Mouse (Mus musculus): ENCODE measurements around the gene Atp1b3. TPM values are rescaled to one million over a fixed set of nuclear protein-coding genes. Genes with fewer than 3 reads are reported as not detected.

Atp1b3 gene
- polyA plus RNA-seq, 1 experiment from 2014 or later = 146 TPM

GRCm38 (mm10) chr9:96383714-96384487 lies 19.7 kb upstream of the Atp1b3 start:
- Histone ChIP-seq H3K9ac (no peak overlapping the region), H3K27me3 (no peaks in the 10 kb centered on the region), H3K27ac (no peak overlapping the region), H3K36me3 (no peaks in the 10 kb centered on the region), H3K4me1 (peaks cover 13% of the 10 kb centered on the region; the same call in 1 of the 2 replicates), H3K4me3 (no peak overlapping the region), H3K9me3 (no peaks in the 10 kb centered on the region), H3K4me2 (no peak overlapping the region)
- WGBS = 44% methylated on average over 18 of the region's 18 CpGs
- ATAC-seq (ENCODE audit: insufficient number of reproducible peaks, low FRiP score, low TSS enrichment, low read depth) = no peak

GRCm38 (mm10) chr9:96382756-96383155 lies 18.5 kb upstream of the Atp1b3 start:
- Histone ChIP-seq H3K4me1 (peaks cover 17% of the 10 kb centered on the region; the same call in 1 of the 2 replicates), H3K4me3 (no peak overlapping the region), H3K27me3 (no peaks in the 10 kb centered on the region), H3K27ac (no peak overlapping the region), H3K4me2 (no peak overlapping the region), H3K36me3 (no peaks in the 10 kb centered on the region), H3K9ac (no peak overlapping the region), H3K9me3 (no peaks in the 10 kb centered on the region)
- WGBS = 79% methylated on average over 4 of the region's 4 CpGs
- ATAC-seq (ENCODE audit: insufficient number of reproducible peaks, low FRiP score, low TSS enrichment, low read depth) = no peak

- H3K9me3 ChIP-seq = no peaks in the 10 kb centered on the region
- WGBS = 61% methylated on average over 13 of the region's 13 CpGs
Measured at GRCm38 (mm10) chr9:96381393-96381792, 17.2 kb upstream of the Atp1b3 start.

GRCm38 (mm10) chr9:96379551-96379950 lies 15.3 kb upstream of the Atp1b3 start:
- ATAC-seq (ENCODE audit: insufficient number of reproducible peaks, low FRiP score, low TSS enrichment, low read depth) = no peak
- 79% methylated on average over 7 of the region's 7 CpGs for WGBS

More at GRCm38 (mm10) chr9:96381393-96381792, 17.2 kb upstream of the Atp1b3 start:
- H3K27me3 ChIP-seq = no peaks in the 10 kb centered on the region
- peak overlapping the region; percentile 64 for H3K27ac ChIP-seq
- no peaks in the 10 kb centered on the region for H3K36me3 ChIP-seq
- no peak; the same call in 1 of the 2 replicates for ATAC-seq (ENCODE audit: insufficient number of reproducible peaks, low FRiP score, low TSS enrichment, low read depth)
- H3K4me2 ChIP-seq = no peak overlapping the region
- peaks cover 17% of the 10 kb centered on the region; the same call in 1 of the 2 replicates for H3K4me1 ChIP-seq
- H3K9ac ChIP-seq = no peak overlapping the region
- H3K4me3 ChIP-seq = no peak overlapping the region

GRCm38 (mm10) chr9:96378747-96379146 lies 14.5 kb upstream of the Atp1b3 start:
- Histone ChIP-seq H3K4me3 (no peak overlapping the region), H3K36me3 (no peaks in the 10 kb centered on the region), H3K9me3 (no peaks in the 10 kb centered on the region), H3K4me1 (peaks cover 8% of the 10 kb centered on the region; the same call in 1 of the 2 replicates), H3K27me3 (no peaks in the 10 kb centered on the region), H3K27ac (no peak overlapping the region), H3K4me2 (no peak overlapping the region), H3K9ac (no peak overlapping the region)
- ATAC-seq (ENCODE audit: insufficient number of reproducible peaks, low FRiP score, low TSS enrichment, low read depth) = 0 out of 2 replicates have a peak, but pooled peaks have one; percentile 65
- WGBS = 51% methylated on average over 5 of the region's 5 CpGs

More at GRCm38 (mm10) chr9:96379551-96379950, 15.3 kb upstream of the Atp1b3 start:
- no peaks in the 10 kb centered on the region for H3K36me3 ChIP-seq
- no peak overlapping the region for H3K27ac ChIP-seq
- no peak overlapping the region for H3K4me2 ChIP-seq
- H3K4me3 ChIP-seq = no peak overlapping the region
- H3K9ac ChIP-seq = no peak overlapping the region
- H3K4me1 ChIP-seq = peaks cover 8% of the 10 kb centered on the region; the same call in 1 of the 2 replicates
- no peaks in the 10 kb centered on the region for H3K9me3 ChIP-seq
- H3K27me3 ChIP-seq = no peaks in the 10 kb centered on the region

GRCm38 (mm10) chr9:96377096-96377495 lies 12.9 kb upstream of the Atp1b3 start:
- H3K4me2 ChIP-seq = no peak overlapping the region
- H3K9ac ChIP-seq = no peak overlapping the region
- H3K4me1 ChIP-seq = 0 out of 2 replicates have a peak, but pooled peaks cover 4% of the 10 kb centered on the region
- WGBS = 78% methylated on average over 1 of the region's 1 CpGs
- H3K9me3 ChIP-seq = no peaks in the 10 kb centered on the region
- no peaks in the 10 kb centered on the region for H3K36me3 ChIP-seq
- no peaks in the 10 kb centered on the region for H3K27me3 ChIP-seq
- no peak overlapping the region for H3K27ac ChIP-seq
- no peak overlapping the region for H3K4me3 ChIP-seq
- no peak for ATAC-seq (ENCODE audit: insufficient number of reproducible peaks, low FRiP score, low TSS enrichment, low read depth)

- Histone ChIP-seq H3K4me2 (no peak overlapping the region), H3K4me1 (0 out of 2 replicates have a peak, but pooled peaks cover 4% of the 10 kb centered on the region), H3K27me3 (no peaks in the 10 kb centered on the region), H3K36me3 (no peaks in the 10 kb centered on the region), H3K9me3 (no peaks in the 10 kb centered on the region), H3K4me3 (no peak overlapping the region), H3K27ac (no peak overlapping the region), H3K9ac (no peak overlapping the region)
- no peak for ATAC-seq (ENCODE audit: insufficient number of reproducible peaks, low FRiP score, low TSS enrichment, low read depth)
- 80% methylated on average over 3 of the region's 3 CpGs for WGBS
Measured at GRCm38 (mm10) chr9:96375819-96376218, 11.6 kb upstream of the Atp1b3 start.

GRCm38 (mm10) chr9:96371075-96371474 lies 6.8 kb upstream of the Atp1b3 start:
- no peak for ATAC-seq (ENCODE audit: insufficient number of reproducible peaks, low FRiP score, low TSS enrichment, low read depth)
- Histone ChIP-seq H3K9ac (no peak overlapping the region), H3K9me3 (no peaks in the 10 kb centered on the region), H3K4me3 (no peak overlapping the region), H3K4me1 (no peaks in the 10 kb centered on the region), H3K27me3 (no peaks in the 10 kb centered on the region), H3K27ac (no peak overlapping the region), H3K36me3 (no peaks in the 10 kb centered on the region), H3K4me2 (no peak overlapping the region)
- 56% methylated on average over 5 of the region's 5 CpGs for WGBS

- 54% methylated on average over 5 of the region's 5 CpGs for WGBS
Measured at GRCm38 (mm10) chr9:96369654-96370384, 5.6 kb upstream of the Atp1b3 start.

GRCm38 (mm10) chr9:96365271-96365872 lies 1.1 kb upstream of the Atp1b3 start:
- no peak overlapping the region for H3K9ac ChIP-seq
- H3K27ac ChIP-seq = no peak overlapping the region
- ATAC-seq (ENCODE audit: insufficient number of reproducible peaks, low FRiP score, low TSS enrichment, low read depth) = no peak
- H3K36me3 ChIP-seq = no peaks in the 10 kb centered on the region
- peaks cover 8% of the 10 kb centered on the region for H3K4me1 ChIP-seq
- WGBS = 67% methylated on average over 6 of the region's 6 CpGs
- H3K9me3 ChIP-seq = no peaks in the 10 kb centered on the region
- no peak overlapping the region for H3K4me2 ChIP-seq
- H3K27me3 ChIP-seq = no peaks in the 10 kb centered on the region
- H3K4me3 ChIP-seq = no peak overlapping the region

More at GRCm38 (mm10) chr9:96369654-96370384, 5.6 kb upstream of the Atp1b3 start:
- no peaks in the 10 kb centered on the region for H3K36me3 ChIP-seq
- ATAC-seq (ENCODE audit: insufficient number of reproducible peaks, low FRiP score, low TSS enrichment, low read depth) = no peak
- H3K27me3 ChIP-seq = no peaks in the 10 kb centered on the region
- no peaks in the 10 kb centered on the region for H3K9me3 ChIP-seq
- no peaks in the 10 kb centered on the region for H3K4me1 ChIP-seq
- H3K9ac ChIP-seq = no peak overlapping the region
- no peak overlapping the region for H3K27ac ChIP-seq
- no peak overlapping the region for H3K4me3 ChIP-seq
- no peak overlapping the region for H3K4me2 ChIP-seq

GRCm38 (mm10) chr9:96363581-96364140 lies 581 bp downstream of the Atp1b3 start:
- H3K27ac ChIP-seq = peak overlapping the region; percentile 92
- peak overlapping the region; percentile 80 for H3K9ac ChIP-seq
- H3K4me1 ChIP-seq = peaks cover 8% of the 10 kb centered on the region
- 0 out of 2 replicates have a peak, but pooled peaks cover 3% of the 10 kb centered on the region for H3K36me3 ChIP-seq
- ATAC-seq (ENCODE audit: insufficient number of reproducible peaks, low FRiP score, low TSS enrichment, low read depth) = peak; percentile 70
- WGBS = 0% methylated on average over 63 of the region's 64 CpGs
- peak overlapping the region; percentile 77 for H3K4me2 ChIP-seq
- no peaks in the 10 kb centered on the region for H3K9me3 ChIP-seq
- H3K4me3 ChIP-seq = peak overlapping the region; percentile 71
- no peaks in the 10 kb centered on the region for H3K27me3 ChIP-seq

All from limb, embryonic 15.5 days (tissue).